Mouse (Mus musculus): ENCODE results near the gene Ufd1. TPM values are rescaled to one million over a fixed set of nuclear protein-coding genes. Genes with fewer than 3 reads are reported as not detected.
A peak's percentile ranks its signal among the peaks of the same experiment; 100 is the strongest.

Gene Ufd1
- polyA plus RNA-seq (2012; ENCODE audit: insufficient read depth, low replicate concordance), result 11.3 and 18.9 TPM in 2 replicates

GRCm38 (mm10) chr16:18811468-18812384 is at the start of gene Ufd1, which contains the start of gene Cdc45:
TSS of gene Ufd1 (plus strand) at chr16:18811779.
TSS of gene Cdc45 (minus strand) at chr16:18811987.
- peaks cover 44% of the 10 kb centered on the region for H3K4me1 ChIP-seq
- no peaks in the 10 kb centered on the region for H3K27me3 ChIP-seq (replicated peaks)
- no peaks in the 10 kb centered on the region for H3K9me3 ChIP-seq
- peaks cover 65% of the 10 kb centered on the region for H3K36me3 ChIP-seq (replicated peaks; ENCODE audit: low read length)
- peak within 1 kb of the TSS; percentile 98 for H3K4me3 ChIP-seq (replicated peaks)
- TF ChIP-seq FLI1 (IDR thresholded peaks at IDR 0.05; ENCODE audit: low read length), result peak; percentile 35; the same call in 1 of the 2 replicates
- TF ChIP-seq GATA1 (IDR thresholded peaks at IDR 0.05; ENCODE audit: borderline replicate concordance, low read length), result no peak

GRCm38 (mm10) chr16:18762960-18763359 is 48.6 kb upstream of the Ufd1 start:
- H3K4me1 ChIP-seq, result peaks cover 4% of the 10 kb centered on the region
- peaks cover 36% of the 10 kb centered on the region for H3K27me3 ChIP-seq (replicated peaks)
- peaks cover 7% of the 10 kb centered on the region for H3K9me3 ChIP-seq
- H3K4me3 ChIP-seq (replicated peaks), result no peak overlapping the region
- no peaks in the 10 kb centered on the region for H3K36me3 ChIP-seq (replicated peaks; ENCODE audit: low read length)
- TF ChIP-seq FLI1 (IDR thresholded peaks at IDR 0.05; ENCODE audit: low read length) (no peak), GATA1 (IDR thresholded peaks at IDR 0.05; ENCODE audit: borderline replicate concordance, low read length) (no peak)

GRCm38 (mm10) chr16:18766390-18766789 is 45.2 kb upstream of the Ufd1 start:
- peaks cover 4% of the 10 kb centered on the region for H3K4me1 ChIP-seq
- H3K27me3 ChIP-seq (replicated peaks), result peaks cover 42% of the 10 kb centered on the region
- no peak for TF ChIP-seq FLI1 (IDR thresholded peaks at IDR 0.05; ENCODE audit: low read length)
- no peaks in the 10 kb centered on the region for H3K36me3 ChIP-seq (replicated peaks; ENCODE audit: low read length)
- no peak overlapping the region for H3K4me3 ChIP-seq (replicated peaks)
- H3K9me3 ChIP-seq, result peaks cover 6% of the 10 kb centered on the region

GRCm38 (mm10) chr16:18769501-18769900 is 42.1 kb upstream of the Ufd1 start:
- H3K4me3 ChIP-seq (replicated peaks), result no peak overlapping the region
- peaks cover 13% of the 10 kb centered on the region for H3K9me3 ChIP-seq
- H3K27me3 ChIP-seq (replicated peaks), result peaks cover 51% of the 10 kb centered on the region
- H3K36me3 ChIP-seq (replicated peaks; ENCODE audit: low read length), result no peaks in the 10 kb centered on the region
- no peak for TF ChIP-seq GATA1 (IDR thresholded peaks at IDR 0.05; ENCODE audit: borderline replicate concordance, low read length)
- TF ChIP-seq FLI1 (IDR thresholded peaks at IDR 0.05; ENCODE audit: low read length), result no peak
- peaks cover 7% of the 10 kb centered on the region for H3K4me1 ChIP-seq

GRCm38 (mm10) chr16:18773936-18774335 is 37.6 kb upstream of the Ufd1 start:
- Histone ChIP-seq H3K9me3 (peaks cover 17% of the 10 kb centered on the region), H3K27me3 (replicated peaks) (peaks cover 74% of the 10 kb centered on the region), H3K36me3 (replicated peaks; ENCODE audit: low read length) (peaks cover 2% of the 10 kb centered on the region), H3K4me3 (replicated peaks) (no peak overlapping the region), H3K4me1 (peaks cover 29% of the 10 kb centered on the region)
- no peak for TF ChIP-seq GATA1 (IDR thresholded peaks at IDR 0.05; ENCODE audit: borderline replicate concordance, low read length)
- no peak for TF ChIP-seq FLI1 (IDR thresholded peaks at IDR 0.05; ENCODE audit: low read length)

GRCm38 (mm10) chr16:18775621-18776555 is 35.7 kb upstream of the Ufd1 start:
- no peak for TF ChIP-seq GATA1 (IDR thresholded peaks at IDR 0.05; ENCODE audit: borderline replicate concordance, low read length)
- TF ChIP-seq FLI1 (IDR thresholded peaks at IDR 0.05; ENCODE audit: low read length), result no peak
- peaks cover 33% of the 10 kb centered on the region for H3K4me1 ChIP-seq
- H3K9me3 ChIP-seq, result peaks cover 16% of the 10 kb centered on the region
- H3K4me3 ChIP-seq (replicated peaks), result no peak overlapping the region
- peaks cover 20% of the 10 kb centered on the region for H3K36me3 ChIP-seq (replicated peaks; ENCODE audit: low read length)
- peaks cover 76% of the 10 kb centered on the region for H3K27me3 ChIP-seq (replicated peaks)

- Histone ChIP-seq H3K4me1 (peaks cover 34% of the 10 kb centered on the region), H3K27me3 (replicated peaks) (peaks cover 69% of the 10 kb centered on the region), H3K9me3 (peaks cover 8% of the 10 kb centered on the region), H3K36me3 (replicated peaks; ENCODE audit: low read length) (peaks cover 27% of the 10 kb centered on the region), H3K4me3 (replicated peaks) (peak within 1 kb of the TSS; percentile 87)
- TF ChIP-seq FLI1 (IDR thresholded peaks at IDR 0.05; ENCODE audit: low read length), result no peak
- no peak for TF ChIP-seq GATA1 (IDR thresholded peaks at IDR 0.05; ENCODE audit: borderline replicate concordance, low read length)
These were observed 35.0 kb upstream of the Ufd1 start, which contains the start of gene Cldn5 for GRCm38 (mm10) chr16:18776556-18777100. TSS of gene Cldn5 (plus strand) at chr16:18776847.

GRCm38 (mm10) chr16:18777101-18778080 is 34.2 kb upstream of the Ufd1 start:
- Histone ChIP-seq H3K27me3 (replicated peaks) (peaks cover 65% of the 10 kb centered on the region), H3K9me3 (peaks cover 4% of the 10 kb centered on the region; the same call in 1 of the 2 replicates), H3K36me3 (replicated peaks; ENCODE audit: low read length) (peaks cover 35% of the 10 kb centered on the region), H3K4me1 (peaks cover 34% of the 10 kb centered on the region), H3K4me3 (replicated peaks) (peak overlapping the region; percentile 87)
- TF ChIP-seq GATA1 (IDR thresholded peaks at IDR 0.05; ENCODE audit: borderline replicate concordance, low read length) (no peak), FLI1 (IDR thresholded peaks at IDR 0.05; ENCODE audit: low read length) (no peak)

All from megakaryocyte, embryonic 14.5 days (primary cell).